Mouse (Mus musculus): ENCODE measurements around the gene Ptprg. TPM values are rescaled to one million over a fixed set of nuclear protein-coding genes. Genes with fewer than 3 reads are reported as not detected.

Gene Ptprg
- polyA plus RNA-seq, 1 experiment, result 16.6 TPM

GRCm38 (mm10) chr14:11890890-11891289 lies 337.6 kb downstream of the Ptprg start:
- no peaks in the 10 kb centered on the region for H3K79me3 ChIP-seq (ENCODE audit: low read depth)
- H3K79me2 ChIP-seq (ENCODE audit: control insufficient read depth, insufficient read depth), result no peaks in the 10 kb centered on the region
- no peaks in the 10 kb centered on the region for H3K27me3 ChIP-seq (ENCODE audit: control insufficient read depth, insufficient read depth, insufficient read length)
- TF ChIP-seq MAX (IDR thresholded peaks at IDR 0.05) (no peak), CEBPB (IDR thresholded peaks at IDR 0.05; ENCODE audit: low read depth) (no peak), CTCF (IDR thresholded peaks at IDR 0.05; ENCODE audit: control insufficient read depth, insufficient read depth, insufficient read length) (no peak), FOSL1 (IDR thresholded peaks at IDR 0.05; ENCODE audit: insufficient read depth, low read length, poor library complexity, severe bottlenecking) (no peak), USF1 (IDR thresholded peaks at IDR 0.05; ENCODE audit: low read depth) (no peak)
- no peak overlapping the region for H3K4me3 ChIP-seq (ENCODE audit: insufficient read depth, poor library complexity, severe bottlenecking)
- no peak overlapping the region for H3ac ChIP-seq (ENCODE audit: control insufficient read depth, insufficient read length, low read depth)
- H3K36me3 ChIP-seq (ENCODE audit: control insufficient read depth, insufficient read depth), result no peaks in the 10 kb centered on the region

GRCm38 (mm10) chr14:11892621-11893020 lies 339.3 kb downstream of the Ptprg start:
- no peaks in the 10 kb centered on the region for H3K79me2 ChIP-seq (ENCODE audit: control insufficient read depth, insufficient read depth)
- no peak overlapping the region for H3K4me3 ChIP-seq (ENCODE audit: insufficient read depth, poor library complexity, severe bottlenecking)
- no peaks in the 10 kb centered on the region for H3K36me3 ChIP-seq (ENCODE audit: control insufficient read depth, insufficient read depth)
- no peaks in the 10 kb centered on the region for H3K27me3 ChIP-seq (ENCODE audit: control insufficient read depth, insufficient read depth, insufficient read length)
- no peak for TF ChIP-seq USF1 (IDR thresholded peaks at IDR 0.05; ENCODE audit: low read depth)
- TF ChIP-seq CTCF (IDR thresholded peaks at IDR 0.05; ENCODE audit: control insufficient read depth, insufficient read depth, insufficient read length), result no peak
- no peak overlapping the region for H3ac ChIP-seq (ENCODE audit: control insufficient read depth, insufficient read length, low read depth)
- no peaks in the 10 kb centered on the region for H3K79me3 ChIP-seq (ENCODE audit: low read depth)

GRCm38 (mm10) chr14:11895486-11895885 lies 342.2 kb downstream of the Ptprg start:
- no peaks in the 10 kb centered on the region for H3K36me3 ChIP-seq (ENCODE audit: control insufficient read depth, insufficient read depth)
- H3K27me3 ChIP-seq (ENCODE audit: control insufficient read depth, insufficient read depth, insufficient read length), result no peaks in the 10 kb centered on the region
- no peaks in the 10 kb centered on the region for H3K79me3 ChIP-seq (ENCODE audit: low read depth)
- no peaks in the 10 kb centered on the region for H3K79me2 ChIP-seq (ENCODE audit: control insufficient read depth, insufficient read depth)
- no peak overlapping the region for H3K4me3 ChIP-seq (ENCODE audit: insufficient read depth, poor library complexity, severe bottlenecking)
- TF ChIP-seq MAX (IDR thresholded peaks at IDR 0.05) (no peak), FOSL1 (IDR thresholded peaks at IDR 0.05; ENCODE audit: insufficient read depth, low read length, poor library complexity, severe bottlenecking) (no peak), MYOG (IDR thresholded peaks at IDR 0.05; ENCODE audit: control insufficient read depth, extremely low read depth, insufficient read length) (no peak), CEBPB (IDR thresholded peaks at IDR 0.05; ENCODE audit: low read depth) (no peak), CTCF (IDR thresholded peaks at IDR 0.05; ENCODE audit: control insufficient read depth, insufficient read depth, insufficient read length) (no peak), MYOD1 (IDR thresholded peaks at IDR 0.05; ENCODE audit: control insufficient read depth, insufficient read length, low read depth) (no peak), USF1 (IDR thresholded peaks at IDR 0.05; ENCODE audit: low read depth) (no peak)
- H3ac ChIP-seq (ENCODE audit: control insufficient read depth, insufficient read length, low read depth), result no peak overlapping the region

- no peaks in the 10 kb centered on the region for H3K36me3 ChIP-seq (ENCODE audit: control insufficient read depth, insufficient read depth)
- H3K4me3 ChIP-seq (ENCODE audit: insufficient read depth, poor library complexity, severe bottlenecking), result no peak overlapping the region
- no peak overlapping the region for H3ac ChIP-seq (ENCODE audit: control insufficient read depth, insufficient read length, low read depth)
- H3K79me2 ChIP-seq (ENCODE audit: control insufficient read depth, insufficient read depth), result no peaks in the 10 kb centered on the region
- TF ChIP-seq CTCF (IDR thresholded peaks at IDR 0.05; ENCODE audit: control insufficient read depth, insufficient read depth, insufficient read length), result no peak
- TF ChIP-seq USF1 (IDR thresholded peaks at IDR 0.05; ENCODE audit: low read depth), result no peak
- no peak for TF ChIP-seq MAX (IDR thresholded peaks at IDR 0.05)
- no peak for TF ChIP-seq CEBPB (IDR thresholded peaks at IDR 0.05; ENCODE audit: low read depth)
- TF ChIP-seq MYOD1 (IDR thresholded peaks at IDR 0.05; ENCODE audit: control insufficient read depth, insufficient read length, low read depth), result no peak
- no peaks in the 10 kb centered on the region for H3K27me3 ChIP-seq (ENCODE audit: control insufficient read depth, insufficient read depth, insufficient read length)
- no peaks in the 10 kb centered on the region for H3K79me3 ChIP-seq (ENCODE audit: low read depth)
Measured at GRCm38 (mm10) chr14:11902794-11903193, 349.5 kb downstream of the Ptprg start.

GRCm38 (mm10) chr14:11906130-11906675 lies 352.9 kb downstream of the Ptprg start:
- TF ChIP-seq FOSL1 (IDR thresholded peaks at IDR 0.05; ENCODE audit: insufficient read depth, low read length, poor library complexity, severe bottlenecking), result no peak
- TF ChIP-seq MYOD1 (IDR thresholded peaks at IDR 0.05; ENCODE audit: control insufficient read depth, insufficient read length, low read depth), result no peak
- H3K27me3 ChIP-seq (ENCODE audit: control insufficient read depth, insufficient read depth, insufficient read length), result no peaks in the 10 kb centered on the region
- H3K4me3 ChIP-seq (ENCODE audit: insufficient read depth, poor library complexity, severe bottlenecking), result no peak overlapping the region
- no peaks in the 10 kb centered on the region for H3K79me3 ChIP-seq (ENCODE audit: low read depth)
- H3ac ChIP-seq (ENCODE audit: control insufficient read depth, insufficient read length, low read depth), result no peak overlapping the region
- no peaks in the 10 kb centered on the region for H3K79me2 ChIP-seq (ENCODE audit: control insufficient read depth, insufficient read depth)
- no peaks in the 10 kb centered on the region for H3K36me3 ChIP-seq (ENCODE audit: control insufficient read depth, insufficient read depth)

- Histone ChIP-seq H3K27me3 (ENCODE audit: control insufficient read depth, insufficient read depth, insufficient read length) (no peaks in the 10 kb centered on the region), H3K36me3 (ENCODE audit: control insufficient read depth, insufficient read depth) (no peaks in the 10 kb centered on the region), H3K79me3 (ENCODE audit: low read depth) (no peaks in the 10 kb centered on the region)
Measured at GRCm38 (mm10) chr14:11912253-11912652, 358.9 kb downstream of the Ptprg start.

More at GRCm38 (mm10) chr14:11912253-11912652, 358.9 kb downstream of the Ptprg start:
- H3ac ChIP-seq (ENCODE audit: control insufficient read depth, insufficient read length, low read depth), result no peak overlapping the region
- H3K4me3 ChIP-seq (ENCODE audit: insufficient read depth, poor library complexity, severe bottlenecking), result no peak overlapping the region
- TF ChIP-seq USF1 (IDR thresholded peaks at IDR 0.05; ENCODE audit: low read depth), result no peak
- TF ChIP-seq MYOD1 (IDR thresholded peaks at IDR 0.05; ENCODE audit: control insufficient read depth, insufficient read length, low read depth), result no peak
- no peak for TF ChIP-seq FOSL1 (IDR thresholded peaks at IDR 0.05; ENCODE audit: insufficient read depth, low read length, poor library complexity, severe bottlenecking)
- TF ChIP-seq CEBPB (IDR thresholded peaks at IDR 0.05; ENCODE audit: low read depth), result no peak
- no peak for TF ChIP-seq CTCF (IDR thresholded peaks at IDR 0.05; ENCODE audit: control insufficient read depth, insufficient read depth, insufficient read length)
- TF ChIP-seq MAX (IDR thresholded peaks at IDR 0.05), result no peak
- TF ChIP-seq MYOG (IDR thresholded peaks at IDR 0.05; ENCODE audit: control insufficient read depth, extremely low read depth, insufficient read length), result no peak
- H3K79me2 ChIP-seq (ENCODE audit: control insufficient read depth, insufficient read depth), result no peaks in the 10 kb centered on the region

Data from C2C12 (cell line).